Mouse (Mus musculus) liver, postnatal 0 days (tissue): Measurements from ENCODE around the gene Actr2. TPM values are rescaled to one million over a fixed set of nuclear protein-coding genes. Genes with fewer than 3 reads are reported as not detected.

ENCODE experiments used
- ATAC-seq: fragments of 200-750 bp; cut with Nextera tagmentation; 2 replicates; pipeline ENCODE4 v1.8.0; 2017; ENCODE audit warnings: mild to moderate bottlenecking, moderate library complexity
- DNase-seq: peaks from one replicate; pipeline ENCODE4 v3.0.0-alpha.2; 2016
- H3K27ac ChIP-seq: fragments of 300-500 bp; sonication (generic); 2 replicates; pipeline ENCODE4 v1.5.1; 2014; ENCODE audit warnings: antibody characterized with exemption, moderate library complexity, mild to moderate bottlenecking, low read depth
- H3K27me3 ChIP-seq: fragments of 300-500 bp; sonication (generic); 2 replicates; pipeline ENCODE4 v1.6.1; 2014; ENCODE audit warnings: low read length, control low read depth, mixed read lengths; ENCODE audit not compliant: insufficient read depth
- H3K36me3 ChIP-seq: fragments of 300-500 bp; sonication (generic); replicated peaks from 2 replicates; pipeline ENCODE4 v1.6.1; 2014; ENCODE audit warnings: mild to moderate bottlenecking, control low read depth, low read length, moderate library complexity, mixed read lengths; ENCODE audit not compliant: insufficient read depth
- H3K4me1 ChIP-seq: fragments of 300-500 bp; sonication (generic); 2 replicates; pipeline ENCODE4 v1.6.1; 2014; ENCODE audit warnings: antibody characterized with exemption, mild to moderate bottlenecking, control low read depth; ENCODE audit not compliant: insufficient read depth
- H3K4me2 ChIP-seq: fragments of 300-500 bp; sonication (generic); 2 replicates; pipeline ENCODE4 v1.6.1; 2014; ENCODE audit warnings: low read depth, mild to moderate bottlenecking, low read length, moderate library complexity, mixed read lengths
- H3K4me3 ChIP-seq: fragments of 300-500 bp; sonication (generic); 2 replicates; pipeline ENCODE4 v1.5.1; 2014; ENCODE audit warnings: low read depth, low read length
- H3K9ac ChIP-seq: fragments of 300-500 bp; sonication (generic); replicated peaks from 2 replicates; pipeline ENCODE4 v1.6.1; 2014; ENCODE audit warnings: mild to moderate bottlenecking, moderate library complexity
- H3K9me3 ChIP-seq: fragments of 300-500 bp; sonication (generic); 2 replicates; pipeline ENCODE4 v1.6.1; 2016; ENCODE audit warnings: mild to moderate bottlenecking, control low read depth, low read length, mixed read lengths
- CTCF ChIP-seq: sonication (generic); IDR thresholded peaks from 2 replicates; pipeline ENCODE4 v1.5.1; 2016; ENCODE audit warnings: antibody characterized with exemption, low read depth
- EP300 ChIP-seq: IDR thresholded peaks from 2 replicates; pipeline ENCODE4 v1.6.1; 2016; ENCODE audit warnings: antibody characterized with exemption, low read depth, mild to moderate bottlenecking
- WGBS: fragments of 180-500 bp; shearing (Covaris S2); extraction: QIAGEN DNeasy Blood & Tissue Kit; methylation state at CpG from one replicate; pipeline ENCODE4 v1.1.7; 2014; ENCODE audit not compliant: insufficient replicate concordance; 5-methylcytosine and 5-hydroxymethylcytosine counted together
- polyA plus RNA-seq: library from polyadenylated mRNA; unstranded; fragments of >200 nt; fragmentation: Nextera tagmentation; extraction: Ambion mirVana; gene quantifications from 2 replicates; pipeline ENCODE4 v1.2.1, GENCODE M21; 2015

Actr2 gene
- polyA plus RNA-seq, 1 experiment from 2014 or later, result 54.3 TPM

DNA sequence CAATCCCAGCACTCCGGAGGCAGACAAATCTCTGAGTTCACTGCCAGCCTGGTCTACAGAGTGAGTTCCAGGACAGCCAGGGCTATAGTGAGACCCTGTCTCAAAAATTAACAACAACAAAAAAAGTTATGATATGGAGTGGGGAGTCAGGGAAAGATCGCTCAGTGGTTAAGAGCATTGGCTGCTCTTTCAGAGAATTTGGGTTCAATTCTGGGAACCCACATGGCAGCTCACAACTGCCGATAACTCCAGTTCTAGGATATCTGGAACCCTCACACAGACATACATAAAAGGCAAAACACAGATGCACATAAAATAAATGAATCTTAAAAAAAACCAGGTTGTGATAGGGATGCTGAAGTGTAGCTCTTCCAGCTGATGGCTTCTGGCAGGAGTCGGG, 83.7 kb downstream of the Actr2 start:
- H3K9ac ChIP-seq, result no peak overlapping the region
- no peak overlapping the region for H3K27ac ChIP-seq
- no peak for ATAC-seq
- H3K27me3 ChIP-seq, result no peaks in the 10 kb centered on the region
- H3K4me3 ChIP-seq, result no peak overlapping the region
- no peak overlapping the region for H3K4me2 ChIP-seq
- TF ChIP-seq CTCF, result no peak
- TF ChIP-seq EP300, result peak; percentile 28; the same call in 1 of the 2 replicates
- no peaks in the 10 kb centered on the region for H3K4me1 ChIP-seq
- no peaks in the 10 kb centered on the region for H3K9me3 ChIP-seq
- WGBS, result 77% methylated on average over 4 of the region's 4 CpGs
- no peak for DNase-seq
- peaks cover 3% of the 10 kb centered on the region; the same call in 1 of the 2 replicates for H3K36me3 ChIP-seq

- 83% methylated on average over 6 of the region's 6 CpGs for WGBS
- H3K27ac ChIP-seq, result no peak overlapping the region
- no peak overlapping the region for H3K4me3 ChIP-seq
- TF ChIP-seq EP300 (no peak), CTCF (no peak)
- no peak overlapping the region for H3K4me2 ChIP-seq
- H3K36me3 ChIP-seq, result peaks cover 3% of the 10 kb centered on the region; the same call in 1 of the 2 replicates
- H3K4me1 ChIP-seq, result no peaks in the 10 kb centered on the region
- H3K9ac ChIP-seq, result no peak overlapping the region
- no peaks in the 10 kb centered on the region for H3K27me3 ChIP-seq
- DNase-seq, result no peak
- ATAC-seq, result no peak
- H3K9me3 ChIP-seq, result no peaks in the 10 kb centered on the region
These were observed 84.3 kb downstream of the Actr2 start for GRCm38 (mm10) chr11:20028396-20028795.

DNA sequence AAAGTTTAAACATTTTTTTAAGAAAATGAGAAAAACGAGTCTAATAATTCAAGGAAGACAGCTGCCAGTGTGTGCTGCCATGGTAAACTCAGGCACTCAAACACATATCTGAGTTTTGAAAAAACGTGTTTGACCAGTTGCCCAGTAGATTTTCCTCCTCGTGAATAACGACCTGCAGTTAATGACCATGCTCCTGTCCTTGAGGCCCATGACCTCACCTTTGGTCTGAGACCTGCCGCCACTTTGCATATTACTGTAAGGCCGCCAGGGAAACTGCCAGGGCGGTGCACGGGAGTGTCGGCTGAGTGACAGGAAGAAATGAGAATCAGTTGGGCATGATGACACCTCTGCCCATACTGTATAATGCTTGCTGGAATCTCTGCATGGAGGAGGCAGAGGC, 85.0 kb downstream of the Actr2 start:
- H3K4me3 ChIP-seq, result no peak overlapping the region
- WGBS, result 82% methylated on average over 9 of the region's 9 CpGs
- H3K4me1 ChIP-seq, result no peaks in the 10 kb centered on the region
- TF ChIP-seq CTCF, result no peak
- TF ChIP-seq EP300, result no peak
- no peak for ATAC-seq
- H3K27ac ChIP-seq, result no peak overlapping the region
- no peak for DNase-seq
- H3K27me3 ChIP-seq, result no peaks in the 10 kb centered on the region
- H3K36me3 ChIP-seq, result peaks cover 3% of the 10 kb centered on the region; the same call in 1 of the 2 replicates
- no peaks in the 10 kb centered on the region for H3K9me3 ChIP-seq
- H3K4me2 ChIP-seq, result no peak overlapping the region
- no peak overlapping the region for H3K9ac ChIP-seq

DNA sequence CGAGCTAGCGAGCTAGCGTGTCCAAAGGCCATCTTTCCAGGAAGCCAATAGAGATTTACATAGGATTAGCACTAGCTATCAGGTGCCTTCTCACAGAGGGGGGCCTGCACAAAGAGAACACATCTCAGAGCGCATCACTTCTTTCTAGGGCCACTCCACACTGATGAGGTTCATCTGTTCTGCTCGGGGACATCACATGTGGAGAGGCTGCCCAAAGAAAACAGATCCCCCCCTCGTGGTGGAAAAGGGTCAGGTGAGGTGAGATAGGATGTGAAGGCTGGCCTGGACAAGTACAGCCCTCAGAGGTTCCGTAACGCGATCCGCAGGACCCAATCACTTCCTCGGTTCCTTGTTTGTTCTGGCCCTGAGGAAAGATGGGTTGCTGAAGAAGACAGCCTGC, 86.8 kb downstream of the Actr2 start:
- DNase-seq (no peak), ATAC-seq (no peak)
- H3K9ac ChIP-seq, result no peak overlapping the region
- no peaks in the 10 kb centered on the region for H3K27me3 ChIP-seq
- WGBS, result 67% methylated on average over 11 of the region's 11 CpGs
- H3K4me3 ChIP-seq, result no peak overlapping the region
- H3K36me3 ChIP-seq, result peaks cover 10% of the 10 kb centered on the region
- no peak overlapping the region for H3K27ac ChIP-seq
- no peak overlapping the region for H3K4me2 ChIP-seq
- peak; percentile 31 for TF ChIP-seq CTCF
- TF ChIP-seq EP300, result no peak
- H3K4me1 ChIP-seq, result no peaks in the 10 kb centered on the region
- peaks cover 4% of the 10 kb centered on the region for H3K9me3 ChIP-seq

GRCm38 (mm10) chr11:20022911-20023482, 89.7 kb downstream of the Actr2 start:
- DNase-seq (no peak), ATAC-seq (peak; percentile 24)
- 61% methylated on average over 14 of the region's 14 CpGs for WGBS
- no peaks in the 10 kb centered on the region for H3K27me3 ChIP-seq
- no peak overlapping the region for H3K4me3 ChIP-seq
- H3K4me1 ChIP-seq, result no peaks in the 10 kb centered on the region
- H3K4me2 ChIP-seq, result peak overlapping the region; percentile 45
- peaks cover 30% of the 10 kb centered on the region for H3K36me3 ChIP-seq
- H3K9me3 ChIP-seq, result peaks cover 12% of the 10 kb centered on the region
- no peak for TF ChIP-seq EP300
- TF ChIP-seq CTCF, result no peak
- H3K27ac ChIP-seq, result no peak overlapping the region
- H3K9ac ChIP-seq, result no peak overlapping the region

- TF ChIP-seq EP300, result peak; percentile 81
- TF ChIP-seq CTCF, result no peak
- Histone ChIP-seq H3K4me1 (no peaks in the 10 kb centered on the region), H3K27ac (no peak overlapping the region), H3K9ac (no peak overlapping the region), H3K4me3 (no peak overlapping the region), H3K4me2 (peak overlapping the region; percentile 45), H3K27me3 (no peaks in the 10 kb centered on the region), H3K9me3 (peaks cover 12% of the 10 kb centered on the region), H3K36me3 (peaks cover 31% of the 10 kb centered on the region)
- no peak for DNase-seq
- WGBS, result 55% methylated on average over 2 of the region's 2 CpGs
- ATAC-seq, result peak; percentile 88
These were observed 90.3 kb downstream of the Actr2 start for GRCm38 (mm10) chr11:20022462-20022861.

GRCm38 (mm10) chr11:20020720-20021119, 92.0 kb downstream of the Actr2 start:
- Histone ChIP-seq H3K4me1 (no peaks in the 10 kb centered on the region), H3K9me3 (peaks cover 12% of the 10 kb centered on the region), H3K36me3 (peaks cover 31% of the 10 kb centered on the region), H3K4me3 (no peak overlapping the region), H3K27ac (no peak overlapping the region), H3K9ac (no peak overlapping the region), H3K27me3 (no peaks in the 10 kb centered on the region), H3K4me2 (no peak overlapping the region)
- 96% methylated on average over 35 of the region's 35 CpGs for WGBS
- ATAC-seq (no peak), DNase-seq (no peak)
- no peak for TF ChIP-seq CTCF
- TF ChIP-seq EP300, result no peak
